Mouse (Mus musculus) bone marrow macrophage, adult 2 months (primary cell): ENCODE measurements at regions not wholly inside any gene's neighbourhood (a gene's known extent, or its start where the extent isn't known, plus 50 kb on each side); places are given as distances from the start of the nearest gene placed in this dataset.

Source experiments
- CTCF ChIP-seq: IDR thresholded peaks from 2 replicates; pipeline ENCODE4 v1.5.1; 2012; ENCODE audit warnings: low read depth, mild to moderate bottlenecking, low read length, moderate library complexity
- POLR2A ChIP-seq: IDR thresholded peaks from 2 replicates; pipeline ENCODE4 v1.6.1; 2012; ENCODE audit warnings: mild to moderate bottlenecking, low read depth, low read length, borderline replicate concordance

GRCm38 (mm10) chr15:43758256-43758655 is 3624.1 kb downstream of the 9330182O14Rik start:
- no peak for TF ChIP-seq POLR2A
- TF ChIP-seq CTCF, result no peak
